Mouse (Mus musculus) cerebellum, adult 9-10 months (tissue): ENCODE measurements around the gene Apex2.
"Not testable (repeated sequence)": the region's sequence is repeated elsewhere in the genome, so short reads cannot be mapped to it uniquely, and the experiment has no call there.

Source experiments
- DNase-seq: peaks from one replicate; pipeline ENCODE4 v3.0.0; 2022

The Apex2 gene

GRCm38 (mm10) chrX:150589696-150590095, at the start of gene Apex2:
Apex2 (minus strand) TSS chrX:150589868.
- DNase-seq = no peak

- DNase-seq = no peak
These were observed 46.8 kb upstream of the Apex2 start for GRCm38 (mm10) chrX:150636421-150636820.

GRCm38 (mm10) chrX:150598882-150599281, 9.2 kb upstream of the Apex2 start:
- no peak for DNase-seq

- no peak for DNase-seq
These were observed 5.5 kb upstream of the Apex2 start for GRCm38 (mm10) chrX:150595016-150595760.

DNA sequence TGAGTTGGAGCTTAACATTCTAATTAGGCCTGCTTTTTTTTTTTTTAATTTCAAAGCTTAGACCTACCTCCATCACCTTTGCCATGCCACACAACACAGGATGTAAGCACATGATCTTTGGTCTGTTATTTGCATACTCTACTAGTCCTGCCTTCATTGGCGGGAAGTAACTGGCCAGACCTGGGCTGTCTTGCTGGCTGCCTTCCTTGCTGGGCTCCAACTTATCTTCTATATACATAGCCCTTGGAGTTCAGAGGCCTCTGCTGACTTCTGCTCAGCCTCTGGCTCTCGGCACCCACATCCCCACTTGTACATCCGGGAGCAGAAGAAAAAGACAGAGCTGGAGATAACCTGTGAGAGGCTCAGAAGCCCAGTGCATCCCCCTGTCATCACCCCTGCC, 4.5 kb upstream of the Apex2 start:
- DNase-seq = no peak

DNA sequence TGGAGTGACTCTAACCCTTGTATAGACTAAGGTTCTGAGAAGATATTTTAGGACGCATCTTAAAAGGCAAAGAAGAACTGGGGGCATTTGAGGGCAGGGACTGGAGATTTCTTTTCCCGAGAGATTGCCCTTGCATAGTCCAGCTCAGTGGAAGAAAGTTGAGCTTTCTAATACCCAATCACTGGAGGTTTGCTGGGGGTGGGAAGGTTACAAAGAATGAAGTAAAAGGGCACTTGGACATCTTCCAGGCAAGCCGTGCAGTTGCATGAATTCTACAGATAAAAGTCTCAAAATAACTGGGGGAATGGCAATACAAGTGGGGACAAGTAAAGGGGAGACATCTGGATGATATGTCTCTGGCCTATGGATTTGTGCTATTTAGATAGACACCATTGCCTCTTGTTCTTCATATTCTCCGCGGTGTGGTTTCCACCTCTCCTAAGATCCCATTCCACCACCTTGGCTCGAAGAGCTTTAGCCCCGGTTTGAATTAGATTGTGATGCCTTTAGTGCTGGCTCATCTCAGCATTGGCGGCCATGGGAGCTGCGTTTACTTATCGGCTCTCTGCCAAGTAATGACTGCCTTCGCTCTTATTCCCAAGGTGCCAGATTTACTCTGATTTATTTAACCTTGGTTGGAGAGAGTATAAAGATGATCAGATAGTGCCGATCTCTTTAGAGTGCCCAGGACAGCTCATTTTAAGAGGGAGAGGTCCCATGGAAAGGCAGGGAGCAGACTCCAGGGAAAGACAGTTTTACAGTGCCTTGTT, 3.8 kb upstream of the Apex2 start:
- no peak for DNase-seq

DNA sequence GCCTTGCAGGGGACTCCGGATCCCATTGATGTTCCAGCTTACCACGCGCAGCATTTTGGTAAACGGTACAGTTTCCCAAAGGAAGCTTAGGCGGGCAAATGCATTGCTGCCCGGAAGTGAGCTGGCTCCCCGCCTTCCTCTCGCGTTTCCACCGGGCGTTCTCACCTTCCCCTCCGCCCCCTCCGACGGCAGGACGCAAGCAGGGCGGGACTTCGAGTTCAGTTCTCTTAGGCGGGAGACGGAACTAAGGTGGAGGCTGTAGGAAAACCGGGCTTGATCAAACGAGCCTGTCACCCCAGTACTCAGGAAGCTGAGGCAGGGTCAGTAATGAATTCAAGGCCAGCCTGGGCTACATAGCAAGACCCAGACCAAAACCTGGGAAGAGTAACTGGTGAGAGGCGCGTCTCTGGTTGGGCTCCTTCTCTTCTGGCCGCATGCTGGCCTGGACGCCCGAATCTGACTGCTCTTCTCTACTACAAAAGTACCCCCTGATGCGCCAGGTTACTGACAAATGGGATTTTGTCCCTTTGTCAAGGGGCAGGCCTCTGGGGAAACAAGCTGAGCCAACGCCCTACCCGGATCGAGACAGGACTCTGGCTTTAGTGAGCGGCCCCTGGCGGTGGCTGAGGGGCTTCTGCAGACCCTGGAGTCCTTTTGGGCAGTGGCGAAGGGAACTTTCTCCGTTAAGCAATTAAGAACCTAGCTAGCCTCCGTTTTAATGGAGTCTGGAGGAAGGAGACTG, 1.5 kb downstream of the Apex2 start, which contains the start of gene Pfkfb1:
Pfkfb1 (plus strand) TSS at position 207 of the 742 bp plus-strand sequence.
- DNase-seq = peak; percentile 75

- DNase-seq = no peak
These were observed 4.6 kb downstream of the Apex2 start for GRCm38 (mm10) chrX:150585116-150585515.

DNA sequence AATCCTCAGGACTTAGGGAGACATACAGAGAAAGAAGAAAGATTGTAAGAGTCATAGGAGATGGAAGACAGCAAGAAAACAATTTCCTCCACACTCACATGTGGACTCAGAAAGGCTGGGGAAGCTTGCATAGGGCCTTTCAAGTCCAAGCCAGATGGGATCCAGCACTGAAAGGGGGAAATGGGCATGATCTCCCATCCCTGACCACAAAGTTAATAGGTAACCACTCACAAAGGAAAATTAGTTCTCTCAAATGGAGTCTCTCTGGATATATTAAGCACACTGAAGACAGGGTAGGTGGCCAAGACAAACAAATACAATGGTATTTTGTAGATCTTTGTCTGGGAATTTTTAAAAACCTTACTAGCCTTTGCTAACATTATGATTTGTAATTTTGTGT, 7.7 kb downstream of the Apex2 start:
- DNase-seq = no peak

- no peak for DNase-seq
These were observed 24.9 kb downstream of the Apex2 start for GRCm38 (mm10) chrX:150564644-150565357.

DNA sequence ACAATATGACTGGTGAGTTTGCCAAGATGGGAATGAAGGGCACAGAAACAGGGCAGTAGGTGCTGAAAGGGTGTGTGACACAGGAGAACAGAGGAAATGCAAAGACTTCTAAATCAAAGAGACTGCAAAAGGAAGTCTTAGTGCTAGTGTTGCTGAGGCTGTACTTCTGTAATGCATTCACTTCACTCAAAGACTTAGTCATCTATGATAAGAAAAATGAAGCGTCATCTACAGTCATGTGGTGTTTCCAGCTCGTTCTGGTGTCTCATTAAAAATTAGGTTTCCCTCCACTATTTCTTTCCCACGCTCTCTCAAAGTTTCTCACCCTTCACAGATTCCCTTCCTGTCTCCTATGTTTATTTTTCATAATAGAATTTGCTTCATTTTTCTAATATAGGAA, 35.6 kb downstream of the Apex2 start:
- DNase-seq = no peak

DNA sequence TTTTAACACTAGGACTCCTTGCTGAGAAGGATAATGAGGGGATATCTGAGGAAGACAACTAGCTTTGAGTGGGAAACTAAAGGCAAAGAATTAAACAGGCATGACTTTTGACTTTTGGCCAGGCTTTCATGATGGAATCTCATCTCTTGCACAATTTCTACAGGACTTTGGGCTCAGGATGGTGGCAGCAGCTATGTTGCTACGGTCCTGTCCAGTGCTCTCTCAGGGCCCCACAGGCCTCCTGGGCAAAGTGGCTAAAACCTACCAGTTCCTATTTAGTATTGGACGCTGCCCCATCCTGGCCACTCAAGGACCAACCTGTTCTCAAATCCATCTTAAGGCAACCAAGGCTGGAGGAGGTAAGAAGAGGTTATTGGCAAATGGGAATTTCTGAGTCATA, 37.7 kb downstream of the Apex2 start:
- no peak for DNase-seq

- DNase-seq = no peak
These were observed 40.0 kb downstream of the Apex2 start for GRCm38 (mm10) chrX:150549639-150550038.

- no peak for DNase-seq
These were observed 42.4 kb downstream of the Apex2 start, which contains the start of gene Alas2 for GRCm38 (mm10) chrX:150547239-150547638. Alas2 (plus strand) TSS chrX:150547375.

DNA sequence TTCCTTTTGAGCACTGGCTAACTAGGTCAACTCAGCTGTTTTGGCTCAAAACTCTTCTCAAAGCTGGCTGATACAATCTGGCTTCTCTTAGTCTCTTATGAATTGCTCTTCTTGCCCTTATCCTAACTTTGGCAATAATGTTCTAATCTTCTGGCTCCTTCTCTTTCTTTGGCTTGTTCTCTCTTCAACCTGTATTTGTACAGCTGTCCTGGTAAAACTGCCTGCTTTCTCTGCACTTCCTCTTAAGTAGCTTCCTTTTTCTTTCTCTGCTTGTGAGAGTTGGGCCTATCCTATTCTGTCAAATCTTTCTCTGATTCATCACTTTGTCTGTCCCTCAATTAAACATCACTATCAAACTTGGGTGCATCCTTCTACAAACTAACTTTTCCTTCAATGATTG, 48.0 kb downstream of the Apex2 start:
- no peak for DNase-seq

GRCm38 (mm10) chrX:150540111-150540510, 49.6 kb downstream of the Apex2 start:
- DNase-seq = no peak

- no peak for DNase-seq
These were observed 73.2 kb downstream of the Apex2 start for GRCm38 (mm10) chrX:150516477-150516876.

- DNase-seq = no peak
These were observed 73.7 kb downstream of the Apex2 start for GRCm38 (mm10) chrX:150516015-150516414.

DNA sequence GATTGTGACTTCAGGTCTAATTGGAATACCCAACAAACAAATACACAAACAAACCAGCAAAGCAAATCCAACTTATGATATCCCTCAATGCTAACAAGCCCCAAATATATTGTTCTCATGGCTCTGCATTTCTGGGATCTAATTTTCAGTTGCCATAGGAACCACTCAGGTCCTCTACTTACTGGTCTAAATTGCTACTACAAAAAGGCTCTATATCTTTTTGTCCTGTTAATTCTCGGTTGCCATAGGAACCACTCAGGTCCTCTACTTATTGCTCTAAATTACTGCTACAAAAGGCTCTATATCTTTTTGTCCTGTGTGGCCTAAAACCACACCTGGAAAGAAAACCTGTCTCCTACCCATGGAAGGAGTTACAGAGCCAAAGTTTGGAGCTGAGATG, 75.5 kb downstream of the Apex2 start:
- DNase-seq = no peak

GRCm38 (mm10) chrX:150511274-150511673, 78.4 kb downstream of the Apex2 start:
- DNase-seq = no peak

GRCm38 (mm10) chrX:150510631-150511030, 79.0 kb downstream of the Apex2 start:
- DNase-seq = peak; percentile 77

DNA sequence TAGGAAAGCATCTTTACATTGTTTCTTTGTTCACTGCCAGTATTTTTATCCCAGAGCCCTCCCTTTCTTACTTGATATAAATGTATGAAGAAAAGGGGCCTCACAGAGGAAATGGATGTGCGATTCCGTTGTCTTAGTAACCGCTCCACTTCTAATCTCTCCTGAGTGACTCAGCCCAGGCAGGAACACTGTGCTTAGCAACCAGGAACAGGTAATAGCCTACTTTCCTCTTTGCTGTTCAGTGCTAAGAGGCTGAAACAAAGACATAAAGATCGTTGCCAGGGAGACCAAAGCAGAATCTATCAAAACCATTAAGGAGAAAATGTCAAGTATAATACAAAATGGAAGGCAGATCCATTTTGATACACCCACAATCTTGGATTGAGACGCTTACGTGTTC, 81.0 kb downstream of the Apex2 start:
- no peak for DNase-seq

- DNase-seq = not testable (repeated sequence)
These were observed 101.9 kb downstream of the Apex2 start for GRCm38 (mm10) chrX:150487811-150488210.
